Mouse (Mus musculus) T-helper 17 cell (primary cell): ENCODE measurements around the gene Zfp157.
"Not testable (repeated sequence)": the region's sequence is repeated elsewhere in the genome, so short reads cannot be mapped to it uniquely, and the experiment has no call there.

Experiments
- in situ Hi-C, 2 experiments: fragments of 300-600 bp; cut with MboI, MseI; formaldehyde crosslinking; loops; 1 replicate in 1 of 2; 2 replicates in 1 of 2; pipeline ENCODE4 v1.15.1; 2025; ENCODE audit warnings: high pct_unique_total_duplicates in 2 of 2

Gene Zfp157

DNA sequence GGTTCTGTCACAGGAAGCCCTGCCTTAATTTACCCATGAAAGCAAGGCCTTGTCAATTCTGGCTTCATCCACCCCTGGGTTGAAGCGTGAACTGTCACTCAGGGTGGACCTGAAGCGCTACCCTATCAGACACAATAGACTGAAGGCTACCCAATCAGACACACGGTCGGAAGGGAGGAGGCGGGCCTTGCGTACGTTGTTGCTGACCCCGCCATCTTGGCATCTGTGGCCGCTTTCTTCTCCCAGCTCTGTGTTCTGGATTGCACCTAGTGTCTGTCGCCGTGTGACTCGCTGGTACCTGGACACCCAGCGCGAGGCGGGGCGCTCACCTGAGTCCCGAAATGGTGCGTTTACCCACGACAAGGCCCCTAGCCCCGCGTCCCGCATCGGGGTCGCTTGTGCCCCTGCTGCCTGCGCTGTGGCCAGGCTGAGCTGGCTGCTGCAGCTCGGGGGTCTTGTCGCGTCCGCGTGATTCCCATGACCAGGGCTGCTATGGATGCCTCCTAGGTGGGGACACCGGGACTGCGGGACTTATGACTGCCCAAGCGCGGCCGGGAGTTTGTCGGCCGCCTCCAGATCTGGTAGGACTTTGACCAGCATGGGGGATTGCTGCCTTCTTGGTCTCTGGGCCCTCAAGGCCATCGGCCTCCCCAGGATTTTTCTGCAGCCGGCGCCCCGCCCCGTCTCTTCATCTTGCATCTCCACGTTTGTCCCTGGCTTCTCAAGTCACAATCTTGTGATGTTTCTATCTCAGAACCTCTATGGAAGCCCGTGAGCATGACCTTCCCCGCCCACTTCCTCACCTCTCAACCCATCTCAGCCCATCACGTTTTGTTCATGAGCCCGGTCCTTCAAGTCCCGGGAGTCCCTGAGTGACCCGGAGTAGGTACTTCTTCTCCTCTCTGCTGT, at the start of gene Zfp157:
TSS of gene Zfp157 (plus strand) at position 183 of the 909 bp plus-strand sequence.
- in situ Hi-C loops: loop anchor here in 1 of 2 experiments (10.0 kb wide), 1 partner anchor 183 kb away; the partner anchor contains the start of gene A430033K04Rik

DNA sequence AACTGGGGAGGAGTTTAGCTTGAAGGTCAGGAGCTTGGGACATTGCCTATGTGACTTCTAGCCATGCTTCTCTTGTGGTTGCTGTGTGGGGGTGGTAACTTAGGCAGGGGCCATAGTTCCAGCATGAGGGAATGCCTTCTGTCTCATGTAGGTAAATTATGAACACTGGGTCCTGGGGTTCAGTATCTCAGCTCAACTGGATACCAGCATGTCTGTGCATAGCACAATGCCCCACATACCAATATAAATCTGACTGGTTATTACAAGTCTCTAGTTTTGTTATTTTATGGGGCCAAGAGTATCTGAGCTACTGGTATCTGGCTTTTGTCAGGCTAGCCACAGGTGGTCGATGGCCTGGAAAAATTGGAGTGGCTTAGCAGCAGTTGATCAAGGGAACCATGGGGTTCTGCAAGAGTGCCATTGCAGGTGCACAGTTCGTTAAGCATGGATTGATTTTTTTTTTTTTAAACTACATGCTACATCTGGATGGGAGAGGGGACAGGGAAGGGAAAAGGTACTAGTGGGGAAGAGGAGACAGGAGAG, 43.4 kb upstream of the Zfp157 start:
- in situ Hi-C loops: no loop called here

DNA sequence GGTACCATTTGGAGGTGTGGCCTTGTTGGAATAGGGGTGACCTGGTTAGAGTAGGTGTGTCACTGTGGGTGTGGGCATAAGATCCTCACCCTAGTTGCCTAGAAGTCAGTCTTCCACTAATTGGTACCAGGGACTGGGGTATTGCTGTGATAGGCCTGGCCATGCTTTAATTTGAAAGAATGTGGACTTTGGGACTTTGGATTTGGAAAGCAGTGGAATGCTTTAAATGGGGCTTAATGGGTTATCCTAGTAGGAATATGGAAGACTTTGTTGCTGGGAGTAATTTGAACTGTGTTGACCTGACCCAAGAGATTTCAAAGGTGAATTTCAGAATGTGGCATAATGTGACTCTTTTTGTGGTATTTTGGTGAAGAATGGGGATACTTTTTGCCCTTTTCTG, 40.8 kb upstream of the Zfp157 start:
- in situ Hi-C loops: not testable (repeated sequence)

DNA sequence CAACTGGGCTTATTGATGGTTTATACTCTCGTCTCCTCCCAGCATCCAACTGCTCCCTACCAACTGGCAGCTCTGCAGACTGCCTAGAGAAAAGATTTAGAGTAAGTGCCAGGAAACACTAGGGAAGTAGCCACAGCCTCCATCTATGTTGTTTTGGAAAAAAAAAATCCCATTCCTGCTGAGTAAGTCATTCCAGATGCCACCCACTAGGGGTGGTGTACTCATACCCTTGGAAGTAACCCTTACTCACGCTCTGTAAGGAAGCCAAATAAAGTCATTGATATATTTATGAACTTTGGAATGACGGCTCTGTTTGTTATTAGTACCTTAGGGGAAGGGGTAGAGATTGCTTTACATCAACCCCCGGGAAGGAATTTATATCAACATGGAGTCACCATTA, 17.1 kb downstream of the Zfp157 start:
- in situ Hi-C loops: no loop called here

DNA sequence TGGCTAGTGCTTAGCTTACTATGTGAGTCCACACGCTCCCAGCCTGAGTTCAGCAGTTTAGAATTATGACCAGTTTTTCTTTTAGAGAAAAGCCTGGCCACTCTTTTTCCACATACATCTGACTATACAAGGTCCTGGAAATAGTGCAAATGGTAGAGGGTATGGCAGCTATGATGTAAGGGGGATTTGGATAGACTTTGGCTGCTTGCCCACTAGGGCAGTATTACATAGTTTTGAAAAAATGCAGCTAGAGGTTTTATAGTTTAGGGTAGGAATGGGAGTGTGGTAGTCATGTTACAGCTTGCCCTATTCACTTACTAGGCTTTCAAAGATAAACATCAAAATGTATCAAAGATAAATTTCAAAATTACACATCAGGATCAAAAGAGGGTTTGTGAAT, 17.8 kb downstream of the Zfp157 start:
- in situ Hi-C loops: no loop called here

DNA sequence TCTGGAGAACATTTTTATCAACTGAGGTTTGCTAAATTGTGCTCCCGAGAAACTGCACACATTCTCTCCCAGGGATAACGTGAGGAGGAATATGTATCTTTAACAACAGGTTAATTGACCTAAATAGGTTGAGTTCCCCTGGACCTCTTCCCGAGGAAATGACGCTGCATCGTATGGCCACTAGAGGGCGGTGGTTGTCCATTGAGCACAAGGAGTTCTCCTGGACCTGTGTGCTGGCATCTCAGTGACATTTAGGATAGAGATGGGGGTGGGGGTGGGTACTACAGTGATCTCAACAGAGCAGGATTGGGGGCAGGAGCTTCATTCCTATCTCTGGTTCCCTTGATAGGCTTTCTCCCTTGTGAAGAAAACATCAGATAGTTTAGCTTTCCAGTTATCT, 32.3 kb downstream of the Zfp157 start:
- in situ Hi-C loops: loop anchor here in 1 of 2 experiments (5.0 kb wide), 1 partner anchor 184 kb away; no protein-coding TSS in a partner anchor

DNA sequence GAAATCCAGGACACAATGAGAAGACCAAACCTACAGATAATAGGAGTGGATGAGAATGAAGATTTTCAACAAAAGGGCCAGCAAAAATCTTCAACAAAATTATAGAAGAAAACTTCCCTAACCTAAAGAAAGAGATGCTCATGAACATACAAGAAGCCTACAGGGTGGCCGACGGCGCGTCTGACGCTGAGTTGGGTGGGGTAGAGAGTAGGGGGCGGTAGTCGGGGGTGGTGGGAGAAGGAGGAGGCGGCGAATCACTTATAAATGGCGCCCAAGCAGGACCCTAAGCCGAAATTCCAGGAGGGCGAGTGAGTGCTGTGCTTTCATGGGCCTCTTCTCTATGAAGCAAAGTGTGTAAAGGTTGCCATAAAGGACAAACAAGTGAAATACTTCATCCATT, 63.3 kb downstream of the Zfp157 start:
- in situ Hi-C loops: not testable (repeated sequence)
